Mouse (Mus musculus) v-Abl transformed pro-B cells (cell line): ENCODE data around the gene Cmip.

ENCODE experiments used
- in situ Hi-C, 2 experiments: fragments of 400-800 bp; cut with MboI; formaldehyde crosslinking; loops; one replicate each; pipeline ENCODE4 v1.15.1; 2025; ENCODE audit not compliant: unreplicated experiment in 2 of 2

The Cmip gene

GRCm38 (mm10) chr8:117256292-117256938 lies 449 bp upstream of the Cmip start:
- in situ Hi-C loops = loop anchor here in 1 of 2 experiments (5.0 kb wide), 1 partner anchor 51 kb away; no protein-coding TSS in a partner anchor

- in situ Hi-C loops = loop anchor here in 1 of 2 experiments (5.0 kb wide), 1 partner anchor 49 kb away; no protein-coding TSS in a partner anchor
These were observed 1.1 kb downstream of the Cmip start for GRCm38 (mm10) chr8:117257821-117258575.

GRCm38 (mm10) chr8:117258576-117259040 lies 1.7 kb downstream of the Cmip start:
- in situ Hi-C loops = loop anchor here in 1 of 2 experiments (5.0 kb wide), 1 partner anchor 49 kb away; no protein-coding TSS in a partner anchor

- in situ Hi-C loops = loop anchor here in 1 of 2 experiments (5.0 kb wide), 1 partner anchor 48 kb away; no protein-coding TSS in a partner anchor
These were observed 2.7 kb downstream of the Cmip start for GRCm38 (mm10) chr8:117259431-117260001.

- in situ Hi-C loops = no loop called here
These were observed 3.5 kb downstream of the Cmip start for GRCm38 (mm10) chr8:117260234-117260929.

- in situ Hi-C loops = no loop called here
These were observed 4.1 kb downstream of the Cmip start for GRCm38 (mm10) chr8:117260930-117261475.

- in situ Hi-C loops = no loop called here
These were observed 4.8 kb downstream of the Cmip start for GRCm38 (mm10) chr8:117261702-117262101.

- in situ Hi-C loops = no loop called here
These were observed 5.8 kb downstream of the Cmip start for GRCm38 (mm10) chr8:117262685-117263084.

GRCm38 (mm10) chr8:117263442-117263841 lies 6.6 kb downstream of the Cmip start:
- in situ Hi-C loops = no loop called here

GRCm38 (mm10) chr8:117265079-117265478 lies 8.2 kb downstream of the Cmip start:
- in situ Hi-C loops = no loop called here

- in situ Hi-C loops = no loop called here
These were observed 10.7 kb downstream of the Cmip start for GRCm38 (mm10) chr8:117267403-117268129.

GRCm38 (mm10) chr8:117278234-117278633 lies 21.4 kb downstream of the Cmip start:
- in situ Hi-C loops = no loop called here

- in situ Hi-C loops = no loop called here
These were observed 21.8 kb downstream of the Cmip start for GRCm38 (mm10) chr8:117278668-117279132.

- in situ Hi-C loops = no loop called here
These were observed 23.6 kb downstream of the Cmip start for GRCm38 (mm10) chr8:117280488-117280887.

GRCm38 (mm10) chr8:117281676-117282075 lies 24.8 kb downstream of the Cmip start:
- in situ Hi-C loops = no loop called here

- in situ Hi-C loops = no loop called here
These were observed 25.5 kb downstream of the Cmip start for GRCm38 (mm10) chr8:117282141-117282950.

- in situ Hi-C loops = no loop called here
These were observed 28.1 kb downstream of the Cmip start for GRCm38 (mm10) chr8:117284768-117285484.

GRCm38 (mm10) chr8:117287966-117288365 lies 31.1 kb downstream of the Cmip start:
- in situ Hi-C loops = no loop called here
